Mouse (Mus musculus): Measurements from ENCODE around the gene Tas2r120. TPM values are rescaled to one million over a fixed set of nuclear protein-coding genes. Genes with fewer than 3 reads are reported as not detected.

The Tas2r120 gene
- not detected for polyA plus RNA-seq (2014; fragmentation: Illumina TruSeq; extraction: RNeasy Lipid Tissue Mini Kit (QIAGEN cat#74804); ENCODE audit: low read depth, low replicate concordance)

DNA sequence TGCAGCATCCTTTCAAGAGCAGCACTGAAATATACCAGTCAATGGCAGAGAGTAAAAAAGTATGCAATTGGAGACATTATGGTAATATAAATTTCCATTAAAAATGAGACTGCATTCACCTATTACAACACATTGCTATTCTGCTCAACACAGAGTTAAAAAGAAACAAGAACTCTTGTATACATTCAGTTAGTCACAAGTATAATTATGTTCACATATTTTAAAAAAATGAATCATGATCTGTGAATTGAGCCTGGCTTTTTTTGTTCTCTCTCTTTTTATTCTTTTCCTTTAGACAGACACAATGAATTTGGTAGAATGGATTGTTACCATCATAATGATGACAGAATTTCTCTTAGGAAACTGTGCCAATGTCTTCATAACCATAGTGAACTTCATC is at the start of gene Tas2r120:
Gene Tas2r120 (plus strand): TSS at position 301 of the 400 bp plus-strand sequence.

DNA sequence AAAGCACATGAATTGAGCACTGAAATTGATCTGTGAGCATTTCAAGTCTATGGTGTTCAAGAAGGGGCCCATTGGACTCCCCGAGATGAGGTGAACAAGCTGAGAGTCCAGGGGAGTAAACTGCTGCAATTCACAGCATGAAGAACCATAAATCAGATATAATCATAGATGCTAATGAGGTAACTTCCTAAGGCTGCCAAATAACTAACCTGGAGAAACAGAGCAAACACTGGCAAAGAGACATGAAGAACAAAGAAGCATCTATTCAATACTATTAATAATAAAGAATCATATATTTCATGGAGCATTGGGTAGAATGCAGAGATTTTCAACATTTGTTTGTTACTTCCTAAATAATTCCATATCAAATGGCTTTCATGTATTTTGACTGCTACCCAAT is 5.3 kb upstream of the Tas2r120 start, which contains the start of gene A630073D07Rik:
Gene A630073D07Rik (minus strand): TSS at position 101 of the 400 bp plus-strand sequence.

DNA sequence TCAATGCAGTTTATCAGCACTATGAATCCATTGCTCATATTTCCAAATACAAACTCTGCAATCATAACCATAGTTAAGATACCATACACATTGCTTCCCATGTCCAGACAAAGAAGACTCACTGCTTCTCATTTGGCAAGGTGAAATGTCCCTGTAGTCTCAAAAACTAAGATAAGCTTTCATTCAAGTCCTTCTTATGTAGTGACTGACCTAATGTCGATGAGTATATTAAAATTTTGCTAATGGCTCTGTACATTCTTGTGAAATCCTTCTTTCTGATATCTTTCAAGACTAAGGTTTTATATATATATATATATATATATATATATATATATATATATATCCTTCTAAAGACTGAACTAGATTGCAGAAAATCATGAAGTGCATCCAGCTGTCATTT is 44.2 kb downstream of the Tas2r120 start, which contains the start of gene Tas2r121:
Gene Tas2r121 (minus strand): TSS at position 101 of the 400 bp plus-strand sequence.

Other genes with a start within 250 kb of the Tas2r120 start
- not detected for gene Prh1, start 87.1 kb upstream of the Tas2r120 start, polyA plus RNA-seq (2014; fragmentation: Illumina TruSeq; extraction: RNeasy Lipid Tissue Mini Kit (QIAGEN cat#74804); ENCODE audit: low read depth, low replicate concordance)
- not detected for gene Prp2, start 61.0 kb upstream of the Tas2r120 start, polyA plus RNA-seq (2014; fragmentation: Illumina TruSeq; extraction: RNeasy Lipid Tissue Mini Kit (QIAGEN cat#74804); ENCODE audit: low read depth, low replicate concordance)
- not detected for gene A630073D07Rik, start 5.4 kb upstream of the Tas2r120 start, polyA plus RNA-seq (2014; fragmentation: Illumina TruSeq; extraction: RNeasy Lipid Tissue Mini Kit (QIAGEN cat#74804); ENCODE audit: low read depth, low replicate concordance)
- not detected for gene Tas2r121, start 44.1 kb downstream of the Tas2r120 start, polyA plus RNA-seq (2014; fragmentation: Illumina TruSeq; extraction: RNeasy Lipid Tissue Mini Kit (QIAGEN cat#74804); ENCODE audit: low read depth, low replicate concordance)
- not detected for gene Tas2r122, start 55.0 kb downstream of the Tas2r120 start, polyA plus RNA-seq (2014; fragmentation: Illumina TruSeq; extraction: RNeasy Lipid Tissue Mini Kit (QIAGEN cat#74804); ENCODE audit: low read depth, low replicate concordance)
- gene Tas2r115, start 81.1 kb downstream of the Tas2r120 start, polyA plus RNA-seq (2014; fragmentation: Illumina TruSeq; extraction: RNeasy Lipid Tissue Mini Kit (QIAGEN cat#74804); ENCODE audit: low read depth, low replicate concordance), result not detected
- gene Tas2r124, start 97.8 kb downstream of the Tas2r120 start, polyA plus RNA-seq (2014; fragmentation: Illumina TruSeq; extraction: RNeasy Lipid Tissue Mini Kit (QIAGEN cat#74804); ENCODE audit: low read depth, low replicate concordance), result not detected
- not detected for gene Tas2r102, start 105.2 kb downstream of the Tas2r120 start, polyA plus RNA-seq (2014; fragmentation: Illumina TruSeq; extraction: RNeasy Lipid Tissue Mini Kit (QIAGEN cat#74804); ENCODE audit: low read depth, low replicate concordance)
- not detected for gene Tas2r136, start 121.2 kb downstream of the Tas2r120 start, polyA plus RNA-seq (2014; fragmentation: Illumina TruSeq; extraction: RNeasy Lipid Tissue Mini Kit (QIAGEN cat#74804); ENCODE audit: low read depth, low replicate concordance)
- not detected for gene Tas2r117, start 145.9 kb downstream of the Tas2r120 start, polyA plus RNA-seq (2014; fragmentation: Illumina TruSeq; extraction: RNeasy Lipid Tissue Mini Kit (QIAGEN cat#74804); ENCODE audit: low read depth, low replicate concordance)
- gene Tas2r123, start 190.2 kb downstream of the Tas2r120 start, polyA plus RNA-seq (2014; fragmentation: Illumina TruSeq; extraction: RNeasy Lipid Tissue Mini Kit (QIAGEN cat#74804); ENCODE audit: low read depth, low replicate concordance), result not detected
- gene Tas2r116, start 198.5 kb downstream of the Tas2r120 start, polyA plus RNA-seq (2014; fragmentation: Illumina TruSeq; extraction: RNeasy Lipid Tissue Mini Kit (QIAGEN cat#74804); ENCODE audit: low read depth, low replicate concordance), result not detected
- gene Tas2r110, start 211.1 kb downstream of the Tas2r120 start, polyA plus RNA-seq (2014; fragmentation: Illumina TruSeq; extraction: RNeasy Lipid Tissue Mini Kit (QIAGEN cat#74804); ENCODE audit: low read depth, low replicate concordance), result not detected
- gene Tas2r113, start 236.1 kb downstream of the Tas2r120 start, polyA plus RNA-seq (2014; fragmentation: Illumina TruSeq; extraction: RNeasy Lipid Tissue Mini Kit (QIAGEN cat#74804); ENCODE audit: low read depth, low replicate concordance), result not detected